Mouse (Mus musculus): ENCODE measurements at regions not wholly inside any gene's neighbourhood (a gene's known extent, or its start where the extent isn't known, plus 50 kb on each side); places are given as distances from the start of the nearest gene placed in this dataset.

GRCm38 (mm10) chr4:54170202-54170931 is 344.5 kb downstream of the Tmem38b start:
- no peak for ATAC-seq (ENCODE audit: insufficient number of reproducible peaks, low FRiP score)
- no peak overlapping the region for H3K27ac ChIP-seq (ENCODE audit: poor library complexity, severe bottlenecking)
- no peaks in the 10 kb centered on the region for H3K4me1 ChIP-seq (replicated peaks)
- H3K9me3 ChIP-seq (replicated peaks), result no peaks in the 10 kb centered on the region
- no peak overlapping the region for H3K4me2 ChIP-seq
- WGBS, result 81% methylated on average over 13 of the region's 13 CpGs
- no peaks in the 10 kb centered on the region for H3K36me3 ChIP-seq
- no peaks in the 10 kb centered on the region for H3K27me3 ChIP-seq (replicated peaks)
- no peak overlapping the region for H3K9ac ChIP-seq
- no peak overlapping the region for H3K4me3 ChIP-seq

- Histone ChIP-seq H3K4me3 (no peak overlapping the region), H3K27ac (ENCODE audit: poor library complexity, severe bottlenecking) (no peak overlapping the region), H3K27me3 (replicated peaks) (no peaks in the 10 kb centered on the region), H3K36me3 (no peaks in the 10 kb centered on the region), H3K4me2 (no peak overlapping the region), H3K9me3 (replicated peaks) (no peaks in the 10 kb centered on the region), H3K4me1 (replicated peaks) (no peaks in the 10 kb centered on the region), H3K9ac (no peak overlapping the region)
- 80% methylated on average over 1 of the region's 1 CpGs for WGBS
- ATAC-seq (ENCODE audit: insufficient number of reproducible peaks, low FRiP score), result no peak
These were observed 358.4 kb downstream of the Tmem38b start for GRCm38 (mm10) chr4:54184213-54184612.

- ATAC-seq (ENCODE audit: insufficient number of reproducible peaks, low FRiP score), result no peak
- no peak overlapping the region for H3K4me3 ChIP-seq
These were observed 369.9 kb downstream of the Tmem38b start for GRCm38 (mm10) chr4:54195734-54196133.

GRCm38 (mm10) chr4:54202440-54202839 is 376.6 kb downstream of the Tmem38b start:
- Histone ChIP-seq H3K4me3 (no peak overlapping the region), H3K27ac (ENCODE audit: poor library complexity, severe bottlenecking) (no peak overlapping the region), H3K36me3 (no peaks in the 10 kb centered on the region), H3K9ac (no peak overlapping the region), H3K4me1 (replicated peaks) (no peaks in the 10 kb centered on the region), H3K9me3 (replicated peaks) (no peaks in the 10 kb centered on the region), H3K4me2 (no peak overlapping the region), H3K27me3 (replicated peaks) (no peaks in the 10 kb centered on the region)
- WGBS, result 74% methylated on average over 4 of the region's 4 CpGs
- no peak for ATAC-seq (ENCODE audit: insufficient number of reproducible peaks, low FRiP score)

More at GRCm38 (mm10) chr4:54195734-54196133, 369.9 kb downstream of the Tmem38b start:
- H3K4me2 ChIP-seq, result no peak overlapping the region
- no peaks in the 10 kb centered on the region for H3K9me3 ChIP-seq (replicated peaks)
- no peaks in the 10 kb centered on the region for H3K4me1 ChIP-seq (replicated peaks)
- no peak overlapping the region for H3K27ac ChIP-seq (ENCODE audit: poor library complexity, severe bottlenecking)
- H3K36me3 ChIP-seq, result no peaks in the 10 kb centered on the region
- no peak overlapping the region for H3K9ac ChIP-seq
- WGBS, result 88% methylated on average over 2 of the region's 2 CpGs
- no peaks in the 10 kb centered on the region for H3K27me3 ChIP-seq (replicated peaks)

GRCm38 (mm10) chr4:54224572-54224971 is 398.7 kb downstream of the Tmem38b start:
- no peak overlapping the region for H3K27ac ChIP-seq (ENCODE audit: poor library complexity, severe bottlenecking)
- no peaks in the 10 kb centered on the region for H3K9me3 ChIP-seq (replicated peaks)
- H3K27me3 ChIP-seq (replicated peaks), result no peaks in the 10 kb centered on the region
- no peaks in the 10 kb centered on the region for H3K36me3 ChIP-seq
- ATAC-seq (ENCODE audit: insufficient number of reproducible peaks, low FRiP score), result no peak
- no peaks in the 10 kb centered on the region for H3K4me1 ChIP-seq (replicated peaks)
- no peak overlapping the region for H3K4me3 ChIP-seq
- H3K4me2 ChIP-seq, result no peak overlapping the region
- WGBS, result 79% methylated on average over 3 of the region's 3 CpGs
- H3K9ac ChIP-seq, result no peak overlapping the region
